Mouse (Mus musculus): ENCODE measurements around the gene Olfr691. TPM values are rescaled to one million over a fixed set of nuclear protein-coding genes. Genes with fewer than 3 reads are reported as not detected.
"Not testable (repeated sequence)": the region's sequence is repeated elsewhere in the genome, so short reads cannot be mapped to it uniquely, and the experiment has no call there.

The Olfr691 gene
- polyA plus RNA-seq, 1 experiment from 2014 or later: not detected

GRCm38 (mm10) chr7:105372912-105373311, 30.8 kb upstream of the Olfr691 start:
- 79% methylated on average over 1 of the region's 1 CpGs for WGBS
- H3K4me1 ChIP-seq (replicated peaks; ENCODE audit: insufficient read depth, low read length): no peaks in the 10 kb centered on the region
- DNase-seq (ENCODE audit: low spot score) (no peak), ATAC-seq (replicated peaks; ENCODE audit: low FRiP score, low read depth) (no peak)
- H3K36me3 ChIP-seq (ENCODE audit: insufficient read depth, low read length): 0 out of 2 replicates have a peak, but pooled peaks cover 8% of the 10 kb centered on the region
- H3K4me3 ChIP-seq (replicated peaks; ENCODE audit: low read depth, low read length): no peak overlapping the region
- no peak overlapping the region for H3K4me2 ChIP-seq (ENCODE audit: low read length)
- H3K27ac ChIP-seq: no peak overlapping the region
- H3K9me3 ChIP-seq (replicated peaks; ENCODE audit: low read length): no peaks in the 10 kb centered on the region
- no peaks in the 10 kb centered on the region for H3K27me3 ChIP-seq (ENCODE audit: insufficient read depth, low read length)
- no peak overlapping the region for H3K9ac ChIP-seq (ENCODE audit: low read depth, low read length)
- no peak for TF ChIP-seq CTCF (IDR thresholded peaks at IDR 0.05; ENCODE audit: low read depth)

GRCm38 (mm10) chr7:105368521-105368920, 26.5 kb upstream of the Olfr691 start:
- TF ChIP-seq CTCF (IDR thresholded peaks at IDR 0.05; ENCODE audit: low read depth): no peak
- H3K4me1 ChIP-seq (replicated peaks; ENCODE audit: insufficient read depth, low read length): no peaks in the 10 kb centered on the region
- no peak overlapping the region for H3K4me3 ChIP-seq (replicated peaks; ENCODE audit: low read depth, low read length)
- H3K9ac ChIP-seq (ENCODE audit: low read depth, low read length): no peak overlapping the region
- H3K27me3 ChIP-seq (ENCODE audit: insufficient read depth, low read length): no peaks in the 10 kb centered on the region
- no peak for ATAC-seq (replicated peaks; ENCODE audit: low FRiP score, low read depth)
- WGBS: 97% methylated on average over 4 of the region's 4 CpGs
- H3K36me3 ChIP-seq (ENCODE audit: insufficient read depth, low read length): 0 out of 2 replicates have a peak, but pooled peaks cover 3% of the 10 kb centered on the region
- H3K4me2 ChIP-seq (ENCODE audit: low read length): no peak overlapping the region
- no peak for DNase-seq (ENCODE audit: low spot score)
- no peak overlapping the region for H3K27ac ChIP-seq
- no peaks in the 10 kb centered on the region for H3K9me3 ChIP-seq (replicated peaks; ENCODE audit: low read length)

- WGBS: 92% methylated on average over 1 of the region's 1 CpGs
- Histone ChIP-seq H3K27ac (no peak within 1 kb of the TSS), H3K9ac (ENCODE audit: low read depth, low read length) (no peak within 1 kb of the TSS), H3K4me2 (ENCODE audit: low read length) (no peak within 1 kb of the TSS), H3K4me1 (replicated peaks; ENCODE audit: insufficient read depth, low read length) (no peaks in the 10 kb centered on the region), H3K36me3 (ENCODE audit: insufficient read depth, low read length) (0 out of 2 replicates have a peak, but pooled peaks cover 3% of the 10 kb centered on the region), H3K4me3 (replicated peaks; ENCODE audit: low read depth, low read length) (no peak within 1 kb of the TSS), H3K27me3 (ENCODE audit: insufficient read depth, low read length) (no peaks in the 10 kb centered on the region), H3K9me3 (replicated peaks; ENCODE audit: low read length) (no peaks in the 10 kb centered on the region)
- no peak for TF ChIP-seq CTCF (IDR thresholded peaks at IDR 0.05; ENCODE audit: low read depth)
- no peak for DNase-seq (ENCODE audit: low spot score)
- no peak for ATAC-seq (replicated peaks; ENCODE audit: low FRiP score, low read depth)
These were observed 25.9 kb upstream of the Olfr691 start, which contains the start of gene Olfr692 for GRCm38 (mm10) chr7:105367930-105368329. Gene Olfr692 (plus strand): TSS chr7:105368230.

GRCm38 (mm10) chr7:105367268-105367667, 25.2 kb upstream of the Olfr691 start:
- DNase-seq (ENCODE audit: low spot score): no peak
- no peak overlapping the region for H3K4me3 ChIP-seq (replicated peaks; ENCODE audit: low read depth, low read length)
- H3K9ac ChIP-seq (ENCODE audit: low read depth, low read length): no peak overlapping the region
- no peak overlapping the region for H3K4me2 ChIP-seq (ENCODE audit: low read length)
- 82% methylated on average over 5 of the region's 5 CpGs for WGBS
- ATAC-seq (replicated peaks; ENCODE audit: low FRiP score, low read depth): no peak
- no peaks in the 10 kb centered on the region for H3K4me1 ChIP-seq (replicated peaks; ENCODE audit: insufficient read depth, low read length)
- H3K36me3 ChIP-seq (ENCODE audit: insufficient read depth, low read length): no peaks in the 10 kb centered on the region
- no peak overlapping the region for H3K27ac ChIP-seq
- TF ChIP-seq CTCF (IDR thresholded peaks at IDR 0.05; ENCODE audit: low read depth): no peak
- H3K9me3 ChIP-seq (replicated peaks; ENCODE audit: low read length): no peaks in the 10 kb centered on the region
- no peaks in the 10 kb centered on the region for H3K27me3 ChIP-seq (ENCODE audit: insufficient read depth, low read length)

GRCm38 (mm10) chr7:105361713-105362112, 19.6 kb upstream of the Olfr691 start:
- H3K27ac ChIP-seq: no peak overlapping the region
- no peak overlapping the region for H3K9ac ChIP-seq (ENCODE audit: low read depth, low read length)
- TF ChIP-seq CTCF (IDR thresholded peaks at IDR 0.05; ENCODE audit: low read depth): no peak
- no peak overlapping the region for H3K4me2 ChIP-seq (ENCODE audit: low read length)
- ATAC-seq (replicated peaks; ENCODE audit: low FRiP score, low read depth) (no peak), DNase-seq (ENCODE audit: low spot score) (no peak)
- WGBS: 68% methylated on average over 2 of the region's 2 CpGs
- H3K9me3 ChIP-seq (replicated peaks; ENCODE audit: low read length): no peaks in the 10 kb centered on the region
- no peak overlapping the region for H3K4me3 ChIP-seq (replicated peaks; ENCODE audit: low read depth, low read length)
- H3K27me3 ChIP-seq (ENCODE audit: insufficient read depth, low read length): no peaks in the 10 kb centered on the region
- no peaks in the 10 kb centered on the region for H3K4me1 ChIP-seq (replicated peaks; ENCODE audit: insufficient read depth, low read length)
- no peaks in the 10 kb centered on the region for H3K36me3 ChIP-seq (ENCODE audit: insufficient read depth, low read length)

- DNase-seq (ENCODE audit: low spot score); H3K4me3 ChIP-seq (replicated peaks; ENCODE audit: low read depth, low read length); H3K27me3 ChIP-seq (ENCODE audit: insufficient read depth, low read length); H3K4me2 ChIP-seq (ENCODE audit: low read length); H3K36me3 ChIP-seq (ENCODE audit: insufficient read depth, low read length); H3K9ac ChIP-seq (ENCODE audit: low read depth, low read length); H3K9me3 ChIP-seq (replicated peaks; ENCODE audit: low read length); H3K27ac ChIP-seq; H3K4me1 ChIP-seq (replicated peaks; ENCODE audit: insufficient read depth, low read length): not testable (repeated sequence)
- WGBS: 94% methylated on average over 1 of the region's 2 CpGs
- peak; percentile 85 for ATAC-seq (replicated peaks; ENCODE audit: low FRiP score, low read depth)
These were observed 14.4 kb upstream of the Olfr691 start for GRCm38 (mm10) chr7:105356487-105356886.

GRCm38 (mm10) chr7:105356064-105356463, 14.0 kb upstream of the Olfr691 start:
- not testable (repeated sequence) for H3K4me1 ChIP-seq (replicated peaks; ENCODE audit: insufficient read depth, low read length); DNase-seq (ENCODE audit: low spot score); H3K27me3 ChIP-seq (ENCODE audit: insufficient read depth, low read length); H3K4me2 ChIP-seq (ENCODE audit: low read length); H3K9ac ChIP-seq (ENCODE audit: low read depth, low read length); H3K4me3 ChIP-seq (replicated peaks; ENCODE audit: low read depth, low read length); H3K27ac ChIP-seq; H3K9me3 ChIP-seq (replicated peaks; ENCODE audit: low read length); H3K36me3 ChIP-seq (ENCODE audit: insufficient read depth, low read length)
- ATAC-seq (replicated peaks; ENCODE audit: low FRiP score, low read depth): 0 out of 2 replicates have a peak, but pooled peaks have one; percentile 40
- no CpG with 5 or more reads among the region's 5 CpGs for WGBS

All from kidney, postnatal 0 days (tissue).